Mouse (Mus musculus) CH12.LX (cell line): ENCODE data around the gene Wnt10b.

Source experiments
- CTCF ChIP-seq, 2 experiments: IDR thresholded peaks in 1 of 2; conservative IDR thresholded peaks in 1 of 2; 2 replicates each; pipeline ENCODE4 v1.5.1; 2011 to 2012; ENCODE audit warnings: low read depth in 2 of 2, low read length in 2 of 2, improper control_type of control experiment in 1 of 2, inconsistent platforms in 1 of 2, mild to moderate bottlenecking in 1 of 2, moderate library complexity in 1 of 2
- E2F4 ChIP-seq: IDR thresholded peaks from 2 replicates; pipeline ENCODE4 v1.6.1; 2011; ENCODE audit warnings: low read depth, low read length, improper control_type of control experiment; ENCODE audit not compliant: insufficient replicate concordance
- ELF1 ChIP-seq: IDR thresholded peaks from 2 replicates; pipeline ENCODE4 v1.6.1; 2014; ENCODE audit warnings: low read depth, mild to moderate bottlenecking, inconsistent platforms, low read length, improper control_type of control experiment
- ETS1 ChIP-seq: conservative IDR thresholded peaks from 2 replicates; pipeline ENCODE4 v1.6.1; 2012; ENCODE audit warnings: low read depth, mild to moderate bottlenecking, inconsistent platforms, low read length, improper control_type of control experiment, moderate library complexity
- HCFC1 ChIP-seq: IDR thresholded peaks from 2 replicates; pipeline ENCODE4 v1.6.1; 2012; ENCODE audit warnings: low read depth, mild to moderate bottlenecking, inconsistent platforms, low read length, improper control_type of control experiment
- MAX ChIP-seq: IDR thresholded peaks from 2 replicates; pipeline ENCODE4 v1.6.1; 2011; ENCODE audit warnings: low read length, improper control_type of control experiment
- POLR2A ChIP-seq: IDR thresholded peaks from 2 replicates; pipeline ENCODE4 v1.6.1; 2011; ENCODE audit warnings: low read depth, mild to moderate bottlenecking, improper control_type of control experiment, low read length
- RAD21 ChIP-seq: IDR thresholded peaks from 2 replicates; pipeline ENCODE4 v1.6.1; 2011; ENCODE audit warnings: low read depth, mild to moderate bottlenecking, low read length, improper control_type of control experiment, moderate library complexity
- RCOR1 ChIP-seq: conservative IDR thresholded peaks from 2 replicates; pipeline ENCODE4 v1.6.1; 2012; ENCODE audit warnings: low read depth, mild to moderate bottlenecking, inconsistent platforms, low read length, improper control_type of control experiment
- USF1 ChIP-seq: IDR thresholded peaks from 2 replicates; pipeline ENCODE4 v1.6.1; 2014; ENCODE audit warnings: low read depth, mild to moderate bottlenecking, inconsistent platforms, low read length, improper control_type of control experiment

- peak; percentile 10; the same call in 1 of the 2 replicates for TF ChIP-seq MAX
- no peak for TF ChIP-seq POLR2A
- no peak for TF ChIP-seq CTCF (conservative IDR thresholded peaks at IDR 0.05 in 1 of 2, IDR thresholded peaks at IDR 0.05 in 1 of 2; ENCODE audit: low read depth in 2 of 2, low read length in 2 of 2)
- TF ChIP-seq USF1: no peak
- TF ChIP-seq RAD21: no peak
- TF ChIP-seq E2F4: no peak
- no peak for TF ChIP-seq ELF1
- TF ChIP-seq HCFC1: no peak
- TF ChIP-seq ETS1: no peak
- TF ChIP-seq RCOR1: no peak
Observed at GRCm38 (mm10) chr15:98791771-98792170, 13.8 kb upstream of the Wnt10b start.
